Mouse (Mus musculus): ENCODE results near the gene Sars2.
A peak's percentile ranks its signal among the peaks of the same experiment; 100 is the strongest.

Sars2 gene

DNA sequence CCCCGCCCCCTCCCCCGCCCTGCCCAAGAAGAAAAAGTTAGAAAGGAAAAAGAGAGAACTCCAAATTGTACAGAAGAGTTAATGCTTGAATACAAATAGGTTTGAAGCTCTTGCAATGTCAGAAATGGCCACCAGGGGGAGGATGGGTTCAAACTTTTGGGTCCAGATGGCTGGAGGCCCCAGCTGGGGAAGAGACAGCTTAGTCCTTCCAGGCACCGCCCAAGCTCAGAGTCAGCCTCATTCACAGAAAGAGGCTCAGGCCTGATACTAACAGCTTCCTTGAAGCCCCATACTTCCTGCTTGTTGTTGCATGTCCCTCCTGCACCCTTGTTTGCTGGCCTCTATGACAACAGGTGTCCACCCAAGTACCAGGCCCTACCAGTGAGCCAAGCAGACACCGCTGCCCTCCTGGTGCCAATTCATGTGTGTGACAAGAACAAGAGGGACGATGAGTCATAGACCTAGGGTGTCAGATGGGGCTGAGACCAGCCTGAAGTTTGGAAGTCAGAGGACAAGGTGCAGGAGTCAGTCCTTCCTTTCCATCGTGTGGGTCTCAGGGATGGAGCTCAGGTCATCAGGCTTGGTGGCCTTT, 38.4 kb downstream of the Sars2 start:
- peak; percentile 92 for DNase-seq (ENCODE audit: low spot score)

DNA sequence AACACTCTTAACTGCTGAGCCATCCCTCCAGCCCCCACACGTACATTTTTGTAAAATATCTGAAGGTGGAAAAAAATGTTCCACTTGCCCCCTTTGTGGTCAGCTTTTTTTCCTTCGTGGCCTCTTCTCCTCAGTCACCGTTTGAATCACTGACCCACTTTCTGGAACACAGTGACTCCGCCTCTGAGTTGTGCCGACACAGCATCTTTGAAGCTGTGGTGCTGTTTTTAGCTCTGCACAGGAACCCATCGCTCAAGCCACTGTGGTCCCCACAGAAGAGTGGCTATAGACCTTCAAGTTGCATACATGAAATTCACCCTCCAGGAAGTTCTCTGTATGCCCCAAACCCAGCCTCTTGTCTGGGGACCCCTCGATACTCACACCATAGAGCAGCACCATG, 39.1 kb downstream of the Sars2 start:
- DNase-seq (ENCODE audit: low spot score): no peak

DNA sequence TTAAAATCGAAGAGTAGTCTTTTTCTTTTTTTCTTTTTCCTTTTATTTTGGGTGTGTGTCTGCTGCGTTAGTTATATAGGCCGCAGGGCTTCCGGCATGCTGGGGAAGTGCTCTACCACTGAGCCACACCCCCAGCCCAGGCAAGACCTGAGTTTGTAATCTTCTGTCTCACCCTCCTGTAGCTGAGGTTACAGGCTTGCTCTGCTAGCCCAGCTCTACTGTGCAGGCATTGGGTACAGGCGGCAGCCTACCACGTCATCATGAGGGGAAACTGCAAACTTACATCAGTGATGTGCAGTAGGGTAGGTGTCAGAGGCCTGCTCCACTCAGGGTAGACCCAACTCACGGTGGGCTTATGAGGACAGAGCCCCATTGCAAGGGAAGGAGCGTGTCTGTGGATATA, 39.5 kb downstream of the Sars2 start:
- DNase-seq (ENCODE audit: low spot score): no peak

DNA sequence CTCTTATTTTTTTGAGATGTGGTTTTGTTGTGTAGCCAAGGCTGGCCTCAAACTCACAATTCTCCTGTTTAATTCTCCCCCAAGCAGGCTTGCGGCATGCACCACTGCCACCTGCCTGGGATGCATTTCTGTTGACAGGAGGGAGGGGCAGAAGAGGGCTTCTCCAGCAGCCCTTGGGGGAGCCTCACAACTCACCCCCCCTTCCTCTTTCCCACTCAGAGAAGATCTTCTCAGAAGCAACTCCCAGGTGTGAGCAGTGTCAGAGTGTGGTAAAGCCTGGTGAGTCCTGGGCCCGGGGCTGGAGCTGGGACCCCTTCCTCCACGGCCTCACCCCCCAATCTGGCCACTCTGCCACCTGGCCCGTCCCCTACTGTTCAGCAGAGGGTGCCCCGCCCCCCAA, 43.4 kb downstream of the Sars2 start:
- no peak for DNase-seq (ENCODE audit: low spot score)

DNA sequence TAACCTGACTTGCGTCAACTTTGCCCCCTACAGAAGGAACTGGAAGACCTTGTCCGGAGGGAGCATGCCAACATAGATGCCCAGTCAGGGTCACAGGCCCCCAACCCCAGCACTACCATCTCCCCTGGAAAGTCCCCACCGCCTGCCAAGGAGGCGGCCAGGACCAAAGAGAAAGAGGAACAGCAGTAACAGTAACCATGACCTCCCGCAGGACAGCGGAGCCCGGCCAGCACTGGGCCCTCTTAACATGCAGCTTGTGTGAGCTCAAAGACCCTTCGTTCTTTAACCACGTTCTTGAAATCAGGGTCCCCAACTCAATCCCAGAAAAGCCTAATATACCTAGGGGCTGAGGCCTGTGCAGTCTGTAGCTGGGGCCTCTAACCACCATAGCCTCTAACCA, 46.1 kb downstream of the Sars2 start:
- DNase-seq (ENCODE audit: low spot score): no peak

DNA sequence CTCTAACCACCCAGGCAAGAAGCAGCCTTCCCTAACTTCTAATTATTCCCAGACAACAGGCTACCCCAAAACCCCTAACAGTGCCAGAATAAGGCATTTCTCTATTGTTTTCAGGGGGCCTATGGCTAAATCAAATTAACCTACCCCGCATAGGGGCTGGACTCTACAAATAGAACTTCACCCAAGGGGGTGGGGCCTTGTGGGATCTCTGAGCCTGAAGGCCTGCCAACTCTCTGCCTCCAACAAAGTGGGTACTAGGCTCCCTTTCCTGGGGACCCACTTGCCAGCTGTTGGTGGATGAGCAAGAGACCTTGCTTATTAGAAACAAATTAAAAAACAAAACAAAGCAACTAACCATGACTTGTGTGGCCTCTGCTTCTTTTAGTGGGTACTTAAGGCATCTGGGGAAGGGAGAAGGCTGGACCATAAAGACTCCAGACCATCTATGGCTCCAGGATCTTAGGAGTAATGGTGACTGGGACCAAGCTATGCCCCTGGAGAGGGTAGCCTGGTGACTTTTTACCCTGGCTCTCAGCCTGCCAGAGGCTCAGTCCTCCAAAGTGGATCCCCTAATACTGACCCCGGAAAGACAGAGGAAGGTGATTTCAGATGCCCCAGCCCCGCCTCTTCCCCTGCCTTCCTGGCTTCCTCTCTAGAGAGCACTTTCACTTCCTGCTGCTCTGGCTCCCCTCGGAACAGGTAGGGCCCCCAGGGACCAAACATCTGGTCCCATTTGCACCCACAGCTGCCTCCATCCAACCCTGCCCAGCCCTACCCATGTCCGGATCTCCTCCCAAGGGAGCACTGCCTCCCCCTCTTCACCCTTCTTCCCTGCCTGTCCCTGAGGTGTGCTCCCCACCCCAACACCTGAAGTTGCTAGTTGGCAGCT, 46.8 kb downstream of the Sars2 start, which contains the start of gene Rinl:
Rinl (plus strand) TSS at position 663 of the 889 bp plus-strand sequence.
- no peak for DNase-seq (ENCODE audit: low spot score)

DNA sequence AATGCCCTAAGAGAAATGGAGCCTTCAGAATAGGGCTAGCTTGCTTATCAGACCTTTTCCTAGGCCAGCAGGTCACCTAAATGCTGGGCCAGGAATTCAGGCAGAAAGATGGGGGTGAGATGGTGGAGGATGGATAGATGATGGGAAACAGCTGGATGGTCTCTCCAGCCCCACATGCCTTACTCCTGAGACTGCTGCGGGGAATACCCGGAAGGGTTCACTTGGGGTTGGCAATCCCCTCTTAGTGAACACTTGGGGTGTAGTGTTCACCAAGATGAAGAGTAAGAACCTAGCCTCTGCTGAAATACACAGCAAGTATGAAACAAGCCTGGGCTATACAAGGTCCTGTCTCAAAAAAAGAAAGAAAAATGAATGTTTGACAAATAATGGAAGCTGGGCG, 47.4 kb downstream of the Sars2 start:
- no peak for DNase-seq (ENCODE audit: low spot score)

DNA sequence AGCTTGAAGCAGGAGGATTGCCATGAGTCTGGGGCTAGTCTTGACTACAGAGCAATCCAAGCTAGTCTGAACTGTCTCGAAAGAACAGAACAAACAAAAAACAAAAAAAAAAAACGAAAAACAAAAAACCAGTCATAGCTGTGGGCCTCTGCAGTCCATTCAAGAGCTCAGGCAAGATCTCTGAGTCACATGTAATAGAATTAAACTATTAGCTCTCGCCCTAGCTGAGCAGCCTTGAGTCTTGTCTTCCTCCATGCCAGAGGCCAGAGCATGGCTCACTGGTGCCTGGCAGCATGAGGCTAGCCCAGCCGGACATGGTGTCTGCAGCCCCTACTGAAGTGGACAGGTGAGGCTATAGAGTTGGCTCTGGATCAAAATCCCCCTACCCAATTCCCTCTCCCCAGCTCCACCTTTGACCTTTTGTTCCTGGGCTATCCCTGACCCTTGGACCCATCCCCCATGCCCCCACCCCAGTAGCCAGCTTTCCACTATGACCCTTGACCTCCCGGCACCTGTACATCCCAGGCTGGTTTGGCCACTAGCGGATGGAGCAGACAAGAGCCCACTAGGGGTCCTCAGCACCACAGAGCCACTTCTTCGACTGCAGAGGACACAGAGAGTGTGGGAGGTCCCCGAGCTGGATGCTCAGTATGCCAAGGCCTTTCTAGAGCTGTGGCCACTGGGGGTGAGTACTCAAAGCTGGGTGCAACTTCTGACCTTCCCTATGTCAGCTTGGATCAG, 48.4 kb downstream of the Sars2 start:
- DNase-seq (ENCODE audit: low spot score): no peak

DNA sequence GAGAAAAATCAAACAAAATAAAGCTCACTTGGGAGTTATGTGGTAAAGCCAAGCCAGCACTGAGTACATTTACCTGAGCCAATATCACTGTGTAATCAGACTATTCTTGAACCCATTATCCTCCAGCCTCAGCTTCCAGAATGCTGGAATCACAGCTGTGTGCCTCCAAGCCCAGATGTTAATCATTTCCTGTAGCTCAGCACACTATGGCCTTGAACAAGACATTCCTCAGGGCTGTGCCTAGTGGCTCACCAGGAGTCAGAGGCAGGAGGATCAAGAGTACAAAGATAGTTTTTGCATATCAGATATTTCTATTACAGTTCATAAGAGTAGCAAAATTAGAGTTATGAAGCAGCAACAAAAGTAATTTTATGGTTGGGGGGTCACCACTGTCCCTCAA, 49.9 kb downstream of the Sars2 start:
- no peak for DNase-seq (ENCODE audit: low spot score)

DNA sequence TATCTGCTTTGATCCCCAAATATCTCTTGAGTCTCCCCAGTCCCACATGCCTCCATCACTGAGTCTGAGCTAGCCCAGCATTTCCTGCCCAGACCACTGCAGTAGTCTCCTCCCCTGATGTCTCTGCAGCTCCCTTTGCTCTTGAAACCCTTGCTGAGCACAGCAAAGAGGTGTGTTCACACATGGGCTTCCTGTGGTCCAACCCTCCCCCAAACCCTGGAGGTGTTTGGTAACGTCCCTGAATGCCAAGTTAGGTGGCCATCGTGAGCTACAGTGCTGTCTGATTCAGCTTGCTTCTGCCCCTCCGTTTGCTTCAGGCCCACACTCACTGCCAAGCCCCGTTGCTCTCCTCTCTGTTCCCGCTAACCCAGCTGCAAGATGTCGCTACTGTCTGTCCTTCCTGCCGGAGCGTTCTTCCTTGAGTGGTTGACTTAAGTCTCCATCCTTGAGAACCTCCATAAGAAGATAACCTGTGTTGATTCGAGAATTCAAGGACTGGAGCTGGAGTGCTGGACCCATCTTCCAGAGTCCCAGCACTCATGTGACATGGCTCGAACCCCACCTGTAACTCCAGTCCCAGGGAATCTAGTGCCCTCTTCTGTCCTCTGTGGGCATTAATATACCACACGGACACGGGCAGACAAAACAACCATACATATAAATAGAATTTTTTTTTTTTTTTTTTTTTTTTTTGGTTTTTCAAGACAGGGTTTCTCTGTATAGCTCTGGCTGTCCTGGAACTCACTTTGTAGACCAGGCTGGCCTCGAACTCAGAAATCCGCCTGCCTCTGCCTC, 50.8 kb downstream of the Sars2 start:
- DNase-seq (ENCODE audit: low spot score): no peak

DNA sequence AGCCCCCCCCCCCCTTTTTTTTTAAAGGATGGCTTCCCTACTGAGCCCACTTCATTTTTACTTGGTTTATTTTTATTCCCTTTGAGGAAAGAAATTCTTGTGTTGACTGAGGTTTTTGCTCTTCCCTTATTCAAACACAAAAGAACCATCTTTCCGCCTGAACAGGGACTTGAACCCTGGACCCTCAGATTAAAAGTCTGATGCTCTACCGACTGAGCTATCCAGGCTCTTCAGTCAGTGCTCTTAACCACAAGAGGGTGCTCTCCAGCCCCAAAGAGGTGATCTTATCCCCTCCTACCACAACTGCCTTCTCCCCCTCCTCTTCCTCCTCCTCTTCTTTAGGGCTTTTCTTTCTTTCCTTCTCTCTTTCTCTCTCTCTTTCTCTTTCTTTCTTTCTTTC, 52.0 kb downstream of the Sars2 start:
- DNase-seq (ENCODE audit: low spot score): peak; percentile 38

DNA sequence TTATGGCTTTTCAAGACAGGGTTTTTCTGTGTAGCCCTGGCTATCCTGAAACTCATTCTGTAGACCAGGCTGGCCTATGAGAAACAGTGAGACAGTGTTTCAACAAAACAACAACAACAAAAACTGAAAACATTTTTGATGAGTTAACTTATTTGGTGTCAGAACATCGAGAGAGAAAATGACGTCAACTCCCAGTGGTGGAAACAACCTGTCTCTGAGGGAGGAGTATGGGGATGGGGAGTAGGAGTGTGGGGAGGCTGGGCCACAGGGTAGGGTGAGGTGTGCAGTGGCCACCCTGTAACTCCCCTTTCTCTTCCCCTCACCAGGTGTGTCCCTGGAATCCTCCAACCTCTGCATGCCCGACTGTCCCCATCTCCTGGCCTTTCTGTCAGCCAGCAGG, 52.7 kb downstream of the Sars2 start:
- DNase-seq (ENCODE audit: low spot score): no peak

DNA sequence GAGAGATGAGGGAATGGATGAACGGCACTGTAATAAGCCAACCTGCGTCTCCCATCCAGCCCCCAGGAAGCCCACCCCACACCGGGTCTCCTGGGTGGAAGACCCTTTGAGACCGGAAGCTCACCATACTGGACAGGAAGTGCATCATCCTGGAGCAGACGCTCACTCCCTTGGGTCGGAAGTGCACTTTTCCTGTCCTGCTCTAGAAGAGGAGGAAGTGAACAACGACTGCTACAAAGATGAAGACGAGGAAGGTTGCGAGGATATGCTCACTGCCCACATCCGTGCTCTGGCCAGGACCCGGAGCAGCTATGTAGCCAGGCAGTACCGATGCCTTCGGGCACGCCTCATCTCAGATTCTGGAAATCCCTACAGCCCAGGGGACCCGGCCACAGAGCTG, 54.0 kb downstream of the Sars2 start:
- DNase-seq (ENCODE audit: low spot score): no peak

DNA sequence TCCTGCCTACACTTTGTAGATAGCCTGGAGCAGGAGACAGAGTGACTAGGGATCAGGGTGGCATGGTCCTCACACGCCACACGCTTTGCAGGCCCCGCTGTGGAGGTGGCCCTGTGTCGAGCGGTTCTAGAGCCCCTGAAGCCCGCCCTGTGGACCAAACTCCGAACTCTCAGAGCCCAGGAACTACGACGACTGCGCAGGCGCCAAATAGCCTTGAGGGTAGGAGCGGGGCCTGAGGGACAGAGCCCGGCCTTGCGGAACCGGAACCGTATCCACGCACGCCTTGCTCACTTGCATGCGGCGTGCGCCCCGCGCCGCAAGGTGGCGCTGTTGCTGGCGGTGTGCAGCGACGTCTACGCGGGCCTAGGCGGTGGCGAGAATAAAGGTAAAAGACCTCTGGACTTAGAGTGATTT, 54.8 kb downstream of the Sars2 start:
- DNase-seq (ENCODE audit: low spot score): no peak

DNA sequence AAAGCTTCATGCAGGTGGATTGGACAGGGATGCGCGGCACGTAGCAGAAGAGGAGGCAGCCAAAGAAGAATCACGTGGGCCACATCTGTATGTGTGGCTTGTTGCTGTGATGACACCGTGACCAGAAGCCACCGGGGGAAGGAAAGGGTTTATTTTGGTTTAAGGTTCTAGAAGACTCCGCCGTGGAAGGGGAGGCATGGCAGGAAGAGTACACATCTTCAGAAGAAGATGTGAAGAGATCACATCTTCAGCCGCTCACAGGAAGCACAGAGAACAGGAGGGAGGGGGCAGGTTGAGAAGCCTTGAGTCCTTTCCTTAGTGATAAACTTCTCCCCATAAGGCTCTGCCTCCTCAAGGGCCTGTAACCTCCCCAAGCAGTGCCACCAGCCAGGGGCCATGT, 58.2 kb downstream of the Sars2 start:
- no peak for DNase-seq (ENCODE audit: low spot score)

DNA sequence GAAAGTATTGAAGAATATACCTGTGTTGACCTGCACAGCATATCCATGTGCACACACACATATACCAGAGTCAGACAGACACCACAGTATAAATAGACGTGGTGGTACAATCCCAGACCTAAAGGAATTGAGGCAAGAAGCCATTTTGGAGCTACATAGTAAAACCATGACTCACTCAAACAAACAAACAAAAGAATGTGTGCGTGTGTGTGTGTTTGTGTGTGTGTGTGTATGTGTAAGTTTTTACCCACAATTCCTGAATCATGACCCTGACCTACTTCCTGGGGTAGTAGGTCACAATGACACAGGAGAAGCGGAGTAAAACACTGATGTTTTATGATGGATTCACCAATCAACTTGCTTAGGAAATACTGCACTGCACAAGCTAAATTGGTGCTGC, 59.7 kb downstream of the Sars2 start:
- DNase-seq (ENCODE audit: low spot score): peak; percentile 51

DNA sequence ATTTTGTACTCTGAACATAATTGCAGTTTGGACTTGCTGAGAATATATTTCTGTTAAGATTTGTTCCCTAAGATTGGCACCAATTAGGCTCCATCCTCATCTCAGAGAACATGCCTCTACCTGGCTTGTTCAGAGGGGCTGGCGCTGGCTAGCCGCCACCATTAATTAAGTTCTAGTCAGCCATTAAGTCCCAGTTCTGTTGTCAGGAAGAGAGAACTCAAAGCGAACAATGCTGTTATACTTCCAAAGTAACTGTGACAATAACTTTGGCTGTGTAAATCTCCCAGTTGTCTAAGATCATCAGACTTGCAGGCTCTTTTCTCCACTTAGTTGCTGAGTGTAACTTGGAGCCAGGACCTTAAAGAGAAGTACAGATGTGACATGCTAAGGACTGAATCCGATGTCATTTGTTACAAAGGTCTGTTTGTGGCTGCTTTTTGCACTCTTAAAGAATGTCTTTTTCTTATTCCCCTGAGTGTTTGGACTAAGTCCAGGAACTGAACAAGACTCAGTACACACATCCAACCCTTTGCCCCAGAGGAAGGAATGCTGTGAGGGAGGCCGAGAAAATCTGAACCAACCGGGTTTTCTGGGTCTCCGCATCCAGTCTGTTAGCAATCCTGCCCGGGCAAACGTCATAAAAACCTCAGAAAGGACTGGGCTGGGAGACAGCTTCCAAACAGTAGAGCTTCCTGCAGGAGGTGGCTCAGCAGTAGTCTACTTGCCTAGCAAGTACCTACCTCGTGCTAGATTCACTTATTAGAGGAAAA, 60.3 kb downstream of the Sars2 start:
- peak; percentile 90 for DNase-seq (ENCODE audit: low spot score)

DNA sequence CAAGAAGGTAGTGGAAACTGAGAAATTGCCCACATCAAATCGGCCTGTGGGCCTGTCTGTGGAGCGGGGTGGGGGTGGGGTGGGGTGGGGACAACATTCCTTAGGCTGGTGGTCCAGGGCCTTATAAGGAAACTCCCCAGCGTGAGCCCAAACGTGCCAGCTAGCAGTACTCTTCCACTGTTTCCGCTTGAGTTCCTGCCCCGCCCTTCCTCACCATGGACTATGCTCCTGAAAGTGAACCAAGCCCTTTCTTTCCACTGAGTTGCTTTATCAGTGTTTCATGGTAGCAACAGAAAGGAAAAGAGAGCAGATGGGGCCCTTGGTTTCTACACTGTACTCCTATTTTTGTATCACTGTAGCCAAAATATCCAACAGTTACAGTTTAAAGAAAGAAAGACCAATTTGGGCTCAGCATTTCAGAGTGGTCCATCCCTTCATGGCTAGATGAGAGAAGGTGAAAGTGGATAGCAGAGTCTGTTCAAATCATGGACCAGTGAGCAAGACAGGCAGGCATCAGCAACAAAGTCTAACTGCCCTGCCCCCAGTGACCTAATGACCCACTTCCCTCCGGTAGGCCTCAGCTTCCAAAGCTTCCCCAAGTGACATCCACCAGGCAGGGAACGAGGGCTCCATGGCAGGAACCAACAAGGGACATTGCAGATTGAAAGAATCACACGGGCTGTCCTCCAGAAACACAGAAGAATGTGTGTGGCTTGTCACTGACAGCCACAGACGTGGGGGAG, 61.2 kb downstream of the Sars2 start:
- DNase-seq (ENCODE audit: low spot score): no peak

Measured in adipocyte (in vitro differentiated cells).